Mouse (Mus musculus) limb, embryonic 10.5 days (tissue): ENCODE measurements around the gene Chst10. TPM values are rescaled to one million over a fixed set of nuclear protein-coding genes. Genes with fewer than 3 reads are reported as not detected.

Experiments
- DNase-seq: peaks from one replicate; pipeline ENCODE4 v3.0.0-alpha.2; 2017; ENCODE audit warnings: low spot score
- H3K27ac ChIP-seq: fragments of 300-500 bp; sonication (generic); 2 replicates; pipeline ENCODE4 v1.5.1; 2016; ENCODE audit warnings: mild to moderate bottlenecking
- H3K27me3 ChIP-seq: fragments of 300-500 bp; sonication (generic); 2 replicates; pipeline ENCODE4 v1.6.1; 2016; ENCODE audit warnings: low read depth, mild to moderate bottlenecking; ENCODE audit not compliant: poor library complexity, severe bottlenecking
- H3K36me3 ChIP-seq: fragments of 300-500 bp; sonication (generic); 2 replicates; pipeline ENCODE4 v1.6.1; 2016; ENCODE audit warnings: mild to moderate bottlenecking, moderate library complexity
- H3K4me1 ChIP-seq: fragments of 300-500 bp; sonication (generic); 2 replicates; pipeline ENCODE4 v1.6.1; 2016
- H3K4me3 ChIP-seq: fragments of 300-500 bp; sonication (generic); 2 replicates; pipeline ENCODE4 v1.5.1; 2016; ENCODE audit warnings: mild to moderate bottlenecking, moderate library complexity
- H3K9me3 ChIP-seq: fragments of 300-500 bp; sonication (generic); replicated peaks from 2 replicates; pipeline ENCODE4 v1.6.1; 2016; ENCODE audit warnings: mild to moderate bottlenecking
- WGBS: fragments of 180-500 bp; shearing (Covaris S2); methylation state at CpG from one replicate; pipeline ENCODE4 v1.1.7; 2016; 5-methylcytosine and 5-hydroxymethylcytosine counted together
- polyA plus RNA-seq: library from polyadenylated mRNA; unstranded; fragments of >200 nt; fragmentation: Nextera tagmentation; extraction: Ambion mirVana; gene quantifications from 2 replicates; pipeline ENCODE4 v1.2.1, GENCODE M21; 2016

Gene Chst10
- polyA plus RNA-seq, 1 experiment from 2014 or later: 7.0 TPM

DNA sequence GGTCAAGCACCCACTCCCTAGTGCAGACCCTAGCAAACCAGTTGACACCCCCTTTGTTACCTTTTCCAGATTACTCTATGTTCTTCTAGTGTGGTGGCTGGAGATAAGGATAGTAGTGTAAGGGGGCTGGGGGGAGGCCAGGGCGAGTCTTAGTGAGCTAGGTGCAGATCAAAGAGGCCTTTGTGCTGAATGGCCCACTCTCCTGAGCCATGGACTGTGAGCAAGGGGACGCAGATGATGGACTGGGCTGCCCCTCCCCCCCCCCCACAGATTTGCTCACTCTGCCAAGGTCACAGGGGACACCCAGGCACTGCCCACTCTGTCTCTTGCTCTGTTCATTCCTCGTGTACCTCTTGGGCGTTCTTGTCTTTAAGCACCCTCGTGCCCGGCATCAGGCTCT, 10.9 kb downstream of the Chst10 start:
- Histone ChIP-seq H3K4me3 (no peak overlapping the region), H3K9me3 (no peaks in the 10 kb centered on the region), H3K27ac (no peak overlapping the region), H3K36me3 (0 out of 2 replicates have a peak, but pooled peaks cover 4% of the 10 kb centered on the region), H3K4me1 (peaks cover 4% of the 10 kb centered on the region), H3K27me3 (no peaks in the 10 kb centered on the region)
- no peak for DNase-seq
- 74% methylated on average over 6 of the region's 6 CpGs for WGBS

DNA sequence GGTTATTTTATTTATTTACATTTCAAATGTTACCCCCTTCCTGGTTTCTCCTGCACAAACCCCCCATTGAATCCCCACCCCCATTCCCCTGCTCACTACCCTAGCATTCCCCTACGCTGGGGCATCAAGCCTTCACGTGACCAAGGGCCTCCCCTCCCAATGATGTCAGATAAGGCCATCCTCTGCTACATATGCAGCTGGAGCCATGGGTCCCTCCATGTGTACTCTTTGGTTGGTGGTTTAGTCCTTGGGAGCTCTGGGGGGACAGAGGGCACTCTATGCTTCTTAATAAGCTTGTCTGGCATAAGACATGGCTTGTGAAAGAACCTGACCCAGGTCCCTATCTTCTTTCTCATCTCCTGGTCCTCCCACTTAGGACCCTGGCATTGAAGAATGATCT, 11.4 kb downstream of the Chst10 start:
- Histone ChIP-seq H3K27me3 (no peaks in the 10 kb centered on the region), H3K9me3 (no peaks in the 10 kb centered on the region), H3K36me3 (0 out of 2 replicates have a peak, but pooled peaks cover 4% of the 10 kb centered on the region), H3K4me1 (peaks cover 4% of the 10 kb centered on the region), H3K27ac (no peak overlapping the region), H3K4me3 (no peak overlapping the region)
- WGBS: 86% methylated on average over 2 of the region's 2 CpGs
- no peak for DNase-seq

GRCm38 (mm10) chr1:38885956-38886355, 12.0 kb downstream of the Chst10 start:
- no peak overlapping the region for H3K27ac ChIP-seq
- no peaks in the 10 kb centered on the region for H3K27me3 ChIP-seq
- no peak overlapping the region for H3K4me3 ChIP-seq
- 75% methylated on average over 2 of the region's 2 CpGs for WGBS
- peaks cover 4% of the 10 kb centered on the region for H3K4me1 ChIP-seq
- 0 out of 2 replicates have a peak, but pooled peaks cover 4% of the 10 kb centered on the region for H3K36me3 ChIP-seq
- no peaks in the 10 kb centered on the region for H3K9me3 ChIP-seq
- no peak for DNase-seq

DNA sequence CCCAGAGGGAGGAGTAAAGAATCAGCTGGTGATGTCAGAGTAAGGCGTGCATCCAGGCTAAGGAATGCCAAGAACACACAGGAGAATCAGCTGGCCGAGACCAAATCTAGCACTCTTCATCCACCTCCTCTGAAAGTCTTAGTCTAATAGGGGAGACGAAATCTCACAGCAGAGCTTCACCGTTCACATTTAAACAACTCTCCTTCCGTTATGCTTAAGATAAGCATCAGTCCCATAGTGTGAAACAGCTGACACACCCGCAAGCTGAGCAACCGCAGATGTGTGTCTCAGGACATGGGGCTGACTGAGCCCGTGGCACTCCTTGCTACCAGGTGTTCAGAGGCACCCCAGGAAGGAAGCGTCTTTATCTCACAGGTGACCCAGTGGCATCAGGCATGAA, 14.2 kb downstream of the Chst10 start:
- H3K27me3 ChIP-seq: no peaks in the 10 kb centered on the region
- no peak overlapping the region for H3K4me3 ChIP-seq
- no peak overlapping the region for H3K27ac ChIP-seq
- H3K9me3 ChIP-seq: no peaks in the 10 kb centered on the region
- WGBS: 87% methylated on average over 9 of the region's 9 CpGs
- H3K36me3 ChIP-seq: 0 out of 2 replicates have a peak, but pooled peaks cover 4% of the 10 kb centered on the region
- H3K4me1 ChIP-seq: peaks cover 4% of the 10 kb centered on the region
- no peak for DNase-seq

- Histone ChIP-seq H3K4me3 (no peak overlapping the region), H3K36me3 (0 out of 2 replicates have a peak, but pooled peaks cover 4% of the 10 kb centered on the region), H3K4me1 (peaks cover 4% of the 10 kb centered on the region), H3K27ac (no peak overlapping the region), H3K27me3 (no peaks in the 10 kb centered on the region), H3K9me3 (no peaks in the 10 kb centered on the region)
- DNase-seq: no peak
- 86% methylated on average over 4 of the region's 4 CpGs for WGBS
Measured at GRCm38 (mm10) chr1:38882746-38883145, 15.2 kb downstream of the Chst10 start.

DNA sequence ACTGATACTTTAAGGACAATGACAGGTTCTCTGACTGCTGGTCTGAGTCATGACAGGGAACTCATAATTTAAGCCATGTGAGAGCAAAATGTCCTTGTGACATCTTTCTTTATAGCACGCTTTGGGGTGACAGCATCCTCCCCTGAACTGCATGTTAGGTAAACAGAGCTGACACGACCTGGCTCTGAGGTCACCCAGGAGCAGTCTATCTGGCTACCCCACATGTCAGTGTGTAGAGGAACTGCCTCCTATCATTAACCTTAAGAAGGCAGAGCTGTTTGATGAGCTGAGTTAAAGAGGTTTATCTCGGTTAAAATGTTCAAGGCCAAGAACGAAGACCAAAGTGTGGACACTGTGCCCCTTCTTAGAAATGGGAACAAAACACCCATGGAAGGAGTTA, 16.6 kb downstream of the Chst10 start:
- Histone ChIP-seq H3K4me1 (no peaks in the 10 kb centered on the region), H3K27me3 (no peaks in the 10 kb centered on the region), H3K27ac (no peak overlapping the region), H3K4me3 (no peak overlapping the region), H3K9me3 (no peaks in the 10 kb centered on the region), H3K36me3 (0 out of 2 replicates have a peak, but pooled peaks cover 4% of the 10 kb centered on the region)
- 72% methylated on average over 4 of the region's 4 CpGs for WGBS
- no peak for DNase-seq

DNA sequence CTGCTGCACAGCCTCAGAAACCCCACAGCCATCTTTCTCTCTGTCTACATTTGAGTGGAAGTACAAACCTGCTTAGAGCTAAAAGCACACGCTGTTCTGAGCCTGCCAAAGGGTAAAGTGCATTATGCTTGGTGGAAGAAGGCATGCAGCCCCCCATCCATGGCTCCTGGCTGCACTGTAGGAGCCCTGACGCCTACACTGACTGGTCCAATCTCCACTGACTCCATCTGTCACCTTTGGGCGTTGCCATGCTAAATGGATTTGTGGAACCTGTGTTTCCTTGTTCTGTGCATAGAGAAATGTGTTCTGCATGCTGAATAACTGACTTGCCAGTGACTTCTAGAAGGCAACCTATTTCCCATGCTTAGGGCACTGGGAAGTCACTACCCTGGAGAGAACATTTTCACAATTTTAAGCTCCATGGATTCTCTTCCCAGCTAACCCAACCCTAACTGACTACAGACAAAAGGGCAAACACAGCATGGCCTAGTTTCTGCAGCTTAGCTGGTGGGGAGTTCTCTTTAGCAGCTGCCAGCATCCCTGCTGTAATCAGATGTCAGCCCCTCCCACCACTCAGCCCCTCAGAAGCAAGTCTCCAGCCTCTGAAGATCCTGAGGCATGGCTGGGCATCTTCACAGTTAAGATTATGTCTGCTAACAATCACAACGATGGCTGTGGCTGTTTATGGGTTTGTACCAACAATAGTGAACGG, 21.1 kb downstream of the Chst10 start:
- Histone ChIP-seq H3K27me3 (no peaks in the 10 kb centered on the region), H3K36me3 (no peaks in the 10 kb centered on the region), H3K4me1 (no peaks in the 10 kb centered on the region), H3K4me3 (no peak overlapping the region), H3K9me3 (no peaks in the 10 kb centered on the region), H3K27ac (no peak overlapping the region)
- DNase-seq: no peak
- WGBS: 62% methylated on average over 5 of the region's 5 CpGs

DNA sequence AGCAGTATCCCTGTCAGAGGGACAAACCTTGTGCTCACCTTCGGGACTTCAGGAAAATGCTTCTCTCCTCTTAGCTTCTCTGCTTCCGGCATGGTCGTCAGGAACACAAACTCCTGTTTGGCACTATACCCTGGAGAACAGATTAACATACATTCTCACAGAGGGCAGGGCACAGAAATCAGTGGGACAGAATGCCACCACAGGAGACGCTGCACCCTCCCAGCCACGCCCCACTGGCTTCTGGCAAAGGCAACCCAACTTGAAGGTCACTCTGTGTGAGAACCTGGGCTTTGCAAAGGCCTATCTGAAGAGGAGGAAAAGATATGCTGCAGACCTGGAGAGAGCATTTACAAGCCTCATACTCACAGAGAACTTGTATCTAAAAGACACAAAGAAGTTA, 24.1 kb downstream of the Chst10 start:
- Histone ChIP-seq H3K36me3 (no peaks in the 10 kb centered on the region), H3K9me3 (no peaks in the 10 kb centered on the region), H3K4me3 (no peak overlapping the region), H3K27ac (no peak overlapping the region), H3K27me3 (no peaks in the 10 kb centered on the region), H3K4me1 (0 out of 2 replicates have a peak, but pooled peaks cover 6% of the 10 kb centered on the region)
- 82% methylated on average over 5 of the region's 5 CpGs for WGBS
- DNase-seq: no peak

DNA sequence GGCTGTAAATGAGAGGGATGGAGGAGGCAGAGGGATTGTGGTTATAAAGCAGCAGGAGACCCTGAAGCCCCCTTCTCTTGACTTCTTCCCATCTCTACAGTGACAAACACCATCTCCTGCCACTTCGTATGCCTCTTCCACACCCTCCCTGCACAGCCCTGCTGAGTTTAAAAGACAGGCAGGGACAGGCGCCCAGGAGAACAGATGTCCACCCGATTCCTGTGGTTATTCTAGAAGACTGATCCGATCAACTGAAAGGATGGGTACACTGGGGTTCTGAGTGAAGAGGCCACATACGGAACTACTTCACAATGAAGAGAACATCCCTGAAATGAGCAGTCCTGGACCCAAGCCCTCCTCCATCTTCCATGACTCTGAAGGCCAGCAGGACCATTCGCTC, 26.1 kb downstream of the Chst10 start:
- Histone ChIP-seq H3K36me3 (no peaks in the 10 kb centered on the region), H3K4me3 (no peak overlapping the region), H3K27ac (no peak overlapping the region), H3K9me3 (no peaks in the 10 kb centered on the region), H3K27me3 (no peaks in the 10 kb centered on the region), H3K4me1 (0 out of 2 replicates have a peak, but pooled peaks cover 6% of the 10 kb centered on the region)
- DNase-seq: no peak
- WGBS: 85% methylated on average over 6 of the region's 6 CpGs

DNA sequence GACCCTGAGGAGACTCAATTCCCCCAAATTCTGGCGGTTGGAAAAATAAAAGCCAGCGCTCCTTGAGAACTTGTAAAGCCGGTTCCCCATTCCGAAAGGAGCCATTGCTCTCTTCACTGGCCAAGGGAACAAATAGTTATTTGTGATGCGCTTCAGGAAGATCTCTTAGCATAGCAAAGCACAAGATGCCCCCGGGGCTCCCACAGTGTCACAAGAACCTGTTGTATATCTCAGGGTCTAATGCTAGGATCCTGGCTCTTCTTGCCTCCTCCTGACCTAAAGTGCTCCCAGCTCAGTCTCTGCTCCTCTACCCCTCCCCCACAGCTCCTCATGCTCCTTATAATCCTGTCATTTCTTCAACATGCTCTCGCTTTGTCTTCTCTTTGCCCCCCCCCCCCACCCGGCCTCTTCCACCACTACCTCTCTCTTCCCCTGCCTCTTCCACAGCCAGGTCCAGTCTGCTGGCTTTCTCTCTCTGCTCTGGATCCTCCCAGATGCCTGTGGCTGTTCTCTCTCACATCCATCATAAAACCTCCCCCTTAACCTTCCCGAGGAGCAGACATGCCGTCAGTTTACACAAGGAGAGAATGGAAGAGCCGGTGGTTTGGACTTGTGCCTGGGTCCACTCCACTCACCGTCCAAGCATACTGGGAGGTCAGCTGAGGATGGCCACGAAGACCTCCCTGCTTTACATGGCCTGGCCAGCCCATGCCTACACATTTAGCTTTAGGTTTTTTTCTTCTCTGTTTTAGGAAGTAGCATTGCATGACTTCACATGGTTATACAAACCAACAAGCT, 28.4 kb downstream of the Chst10 start:
- 57% methylated on average over 13 of the region's 13 CpGs for WGBS
- Histone ChIP-seq H3K27me3 (no peaks in the 10 kb centered on the region), H3K27ac (no peak overlapping the region), H3K4me3 (no peak overlapping the region), H3K4me1 (peaks cover 11% of the 10 kb centered on the region), H3K9me3 (no peaks in the 10 kb centered on the region), H3K36me3 (no peaks in the 10 kb centered on the region)
- DNase-seq: no peak

DNA sequence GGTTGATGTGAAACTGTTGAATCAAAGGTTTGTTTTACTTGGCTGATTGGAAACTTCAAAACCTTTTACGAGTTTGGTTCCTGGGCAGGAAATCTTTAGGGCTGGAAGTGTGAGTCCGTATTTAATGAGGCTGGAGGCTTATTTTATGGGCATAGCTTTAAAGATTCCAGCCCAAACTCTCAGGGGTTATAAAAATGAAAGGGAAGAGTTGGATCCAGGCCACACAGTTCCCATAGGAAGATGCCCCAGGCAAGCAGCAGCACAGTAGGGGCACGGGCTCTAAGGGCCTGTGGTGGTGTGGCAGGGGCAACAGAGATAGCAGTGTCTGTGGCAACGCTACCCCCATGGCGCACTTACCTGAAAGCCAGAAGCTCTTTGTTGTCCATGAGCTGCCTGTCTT, 31.7 kb downstream of the Chst10 start:
- H3K9me3 ChIP-seq: no peaks in the 10 kb centered on the region
- peak overlapping the region; percentile 42; the same call in 1 of the 2 replicates for H3K27ac ChIP-seq
- no peak for DNase-seq
- WGBS: 65% methylated on average over 5 of the region's 5 CpGs
- no peaks in the 10 kb centered on the region for H3K36me3 ChIP-seq
- no peak overlapping the region for H3K4me3 ChIP-seq
- H3K4me1 ChIP-seq: peaks cover 11% of the 10 kb centered on the region
- H3K27me3 ChIP-seq: no peaks in the 10 kb centered on the region

- H3K9me3 ChIP-seq: no peaks in the 10 kb centered on the region
- peaks cover 5% of the 10 kb centered on the region for H3K4me1 ChIP-seq
- H3K4me3 ChIP-seq: no peak overlapping the region
- no peaks in the 10 kb centered on the region for H3K36me3 ChIP-seq
- no peak overlapping the region for H3K27ac ChIP-seq
- DNase-seq: no peak
- WGBS: 81% methylated on average over 9 of the region's 9 CpGs
- H3K27me3 ChIP-seq: no peaks in the 10 kb centered on the region
Measured at GRCm38 (mm10) chr1:38864341-38864740, 33.6 kb downstream of the Chst10 start.

- peak; percentile 51 for DNase-seq
Measured at GRCm38 (mm10) chr1:38862213-38862612, 35.7 kb downstream of the Chst10 start.

More at GRCm38 (mm10) chr1:38862213-38862612, 35.7 kb downstream of the Chst10 start:
- no peaks in the 10 kb centered on the region for H3K27me3 ChIP-seq
- peaks cover 5% of the 10 kb centered on the region for H3K4me1 ChIP-seq
- H3K27ac ChIP-seq: no peak overlapping the region
- no peak overlapping the region for H3K4me3 ChIP-seq
- H3K9me3 ChIP-seq: no peaks in the 10 kb centered on the region
- 15% methylated on average over 4 of the region's 4 CpGs for WGBS
- H3K36me3 ChIP-seq: no peaks in the 10 kb centered on the region
